Mouse (Mus musculus): ENCODE measurements around the gene Naxd. TPM values are rescaled to one million over a fixed set of nuclear protein-coding genes. Genes with fewer than 3 reads are reported as not detected.

Naxd gene
- total and polyA plus RNA-seq, 3 experiments, result 39.7 to 57.1 (median 50.1) TPM

DNA sequence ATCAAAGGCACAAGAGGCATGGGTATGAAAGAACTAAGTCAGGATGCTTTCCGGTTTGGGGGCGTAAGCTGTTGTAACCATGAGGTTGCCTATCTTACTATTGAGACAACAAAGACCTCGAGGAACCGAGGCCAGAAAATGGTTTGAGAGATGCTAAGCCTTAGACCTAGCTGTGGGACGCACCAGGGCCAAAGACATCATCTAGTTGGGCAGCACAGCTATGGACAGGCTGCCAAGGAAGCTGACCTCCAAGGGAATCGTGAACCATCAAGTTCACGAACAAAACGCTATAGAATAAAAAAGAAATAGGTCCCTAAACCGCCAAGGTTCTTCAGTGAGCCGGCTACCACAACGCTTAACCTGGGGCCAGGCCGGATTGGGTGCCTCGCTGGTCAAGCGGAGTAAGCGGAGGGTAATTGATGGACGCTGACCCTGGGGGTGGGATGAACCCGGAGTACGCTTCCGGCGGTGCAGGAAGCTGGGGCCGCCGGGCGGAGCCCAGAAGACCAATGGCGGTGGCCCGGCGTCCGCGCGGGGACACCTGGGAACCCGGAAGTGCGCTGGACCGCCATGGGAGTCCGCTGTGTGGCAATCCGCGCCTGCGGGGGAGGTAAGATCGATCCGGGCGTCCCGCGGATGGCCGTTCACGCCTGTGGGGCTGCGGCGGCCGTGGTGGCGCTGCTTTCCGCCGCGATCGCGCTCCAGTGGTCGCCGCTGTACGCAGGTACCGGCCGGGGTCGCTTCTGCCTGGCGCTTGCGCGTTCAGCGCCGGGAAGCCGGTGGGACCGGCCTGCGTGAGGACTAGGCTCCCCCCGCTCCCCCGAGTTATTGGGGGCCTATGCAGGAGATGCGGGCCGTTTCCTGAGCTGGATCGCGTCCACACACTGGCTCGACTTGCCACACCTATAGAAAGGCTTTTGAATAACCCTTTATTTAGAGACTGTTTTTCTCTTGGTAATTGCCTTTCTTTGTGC, at the start of gene Naxd (continued):
- peak; percentile 89 for TF ChIP-seq SIN3A (IDR thresholded peaks at IDR 0.05; ENCODE audit: low read length)

DNA sequence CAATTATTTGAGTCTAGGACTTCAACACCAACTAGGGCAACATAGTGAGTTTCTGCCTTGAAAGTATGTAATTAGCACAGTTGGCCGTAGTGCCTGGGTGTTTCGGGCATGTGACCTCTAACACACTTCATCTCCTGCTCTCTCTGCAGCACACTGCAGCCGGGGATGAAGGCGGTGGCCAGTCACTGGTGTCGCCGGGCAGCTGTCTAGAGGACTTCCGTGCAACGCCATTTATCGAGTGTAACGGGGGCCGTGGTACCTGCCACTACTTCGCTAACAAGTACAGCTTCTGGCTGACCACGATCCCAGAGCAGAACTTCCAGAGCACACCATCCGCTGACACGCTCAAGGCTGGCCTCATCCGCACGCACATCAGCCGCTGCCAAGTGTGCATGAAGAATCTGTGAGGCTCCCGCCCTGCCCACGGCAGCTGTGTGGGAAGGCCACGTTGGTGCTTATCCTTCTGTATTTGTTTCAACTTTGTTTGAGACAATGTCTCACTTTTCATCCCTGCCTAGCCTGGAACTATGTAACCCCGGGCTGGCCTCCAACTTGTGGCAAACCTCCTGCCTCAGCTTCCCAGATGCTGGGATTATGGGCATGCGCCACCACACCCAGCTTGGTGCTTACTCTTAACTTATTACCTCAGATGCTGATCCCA, 49.3 kb upstream of the Naxd start:
- H3K9ac ChIP-seq (ENCODE audit: insufficient read depth, low read depth), result no peak overlapping the region
- peaks cover 0 to 6% of the 10 kb centered on the region in 2 experiments for H3K36me3 ChIP-seq (replicated peaks in 1 of 2; ENCODE audit: control insufficient read depth in 1 of 2, insufficient read depth in 1 of 2, low read length in 1 of 2)
- dilution Hi-C loops (cut with MboI; ENCODE audit: extremely low pct_ligation_motif_present, extremely low pct_unique_long_range_greater_than_20kb, low sequenced_read_pairs), result no loop called here
- in situ Hi-C loops (cut with MboI; ENCODE audit: low pct_ligation_motif_present, low pct_unique_long_range_greater_than_20kb, low sequenced_read_pairs), result loop anchor here (10.0 kb wide), 1 partner anchor 97 kb away; no protein-coding TSS in a partner anchor
- no peak overlapping the region for H3K27ac ChIP-seq (ENCODE audit: insufficient read depth, low read depth)
- H3K9me3 ChIP-seq (replicated peaks; ENCODE audit: low read length), result no peaks in the 10 kb centered on the region
- TF ChIP-seq MAFK (IDR thresholded peaks at IDR 0.05; ENCODE audit: insufficient replicate concordance, low read length) (no peak), USF1 (IDR thresholded peaks at IDR 0.05; ENCODE audit: low read depth, low read length) (no peak), POLR2AphosphoS2 (IDR thresholded peaks at IDR 0.05; ENCODE audit: low read depth, low read length) (no peak), GABPA (IDR thresholded peaks at IDR 0.05; ENCODE audit: insufficient replicate concordance, low read depth, low read length) (no peak), TBP (conservative IDR thresholded peaks at IDR 0.05; ENCODE audit: low read depth, low read length) (no peak), IRF4 (IDR thresholded peaks at IDR 0.05; ENCODE audit: low read depth, low read length) (no peak), MEF2A (IDR thresholded peaks at IDR 0.05; ENCODE audit: borderline replicate concordance, low read depth, low read length) (no peak), ZKSCAN1 (IDR thresholded peaks at IDR 0.05; ENCODE audit: borderline replicate concordance, low read depth, low read length) (no peak), MXI1 (IDR thresholded peaks at IDR 0.05; ENCODE audit: low read depth, low read length) (no peak), MAX (IDR thresholded peaks at IDR 0.05; ENCODE audit: low read length) (no peak), EP300 (IDR thresholded peaks at IDR 0.05; ENCODE audit: low read length) (no peak), NELFE (IDR thresholded peaks at IDR 0.05; ENCODE audit: low read depth, low read length) (no peak), RAD21 (IDR thresholded peaks at IDR 0.05; ENCODE audit: low read depth, low read length) (no peak), ZC3H11A (IDR thresholded peaks at IDR 0.05; ENCODE audit: low read depth, low read length) (no peak), JUND (conservative IDR thresholded peaks at IDR 0.05; ENCODE audit: low read depth, low read length) (no peak), ETS1 (conservative IDR thresholded peaks at IDR 0.05; ENCODE audit: low read depth, low read length) (no peak)
- no peak overlapping the region for H3K4me3 ChIP-seq (replicated peaks in 1 of 3; ENCODE audit: low read depth in 2 of 3, low read length in 2 of 3, poor library complexity in 1 of 3)
- no peak overlapping the region for H3K4me2 ChIP-seq (ENCODE audit: insufficient read depth, low read depth, poor library complexity, severe bottlenecking)
- no peaks in the 10 kb centered on the region for H3K79me2 ChIP-seq (replicated peaks; ENCODE audit: control insufficient read depth, extremely low read depth, insufficient read depth, poor library complexity, severe bottlenecking)
- no peak for DNase-seq (ENCODE audit: extremely low read depth)
- peaks cover 21 to 26% of the 10 kb centered on the region in 2 experiments for H3K4me1 ChIP-seq (ENCODE audit: control insufficient read depth in 1 of 2, insufficient read depth in 2 of 2)
- no peaks in the 10 kb centered on the region for H3K27me3 ChIP-seq (replicated peaks)
